Mouse (Mus musculus) T-cell, adult 2 months (primary cell): ENCODE measurements around the gene Pde6g.

ENCODE experiments used
- DNase-seq: peaks from one replicate; pipeline ENCODE4 v3.0.0; 2022; ENCODE audit warnings: low spot score

Gene Pde6g

GRCm38 (mm10) chr11:120453306-120453705, at the start of gene Pde6g:
Pde6g (minus strand) TSS chr11:120453500.
- no peak for DNase-seq

- no peak for DNase-seq
Observed at GRCm38 (mm10) chr11:120501701-120502100, 48.4 kb upstream of the Pde6g start.

GRCm38 (mm10) chr11:120501018-120501417, 47.7 kb upstream of the Pde6g start:
- no peak for DNase-seq

GRCm38 (mm10) chr11:120500357-120500756, 47.1 kb upstream of the Pde6g start:
- no peak for DNase-seq

DNA sequence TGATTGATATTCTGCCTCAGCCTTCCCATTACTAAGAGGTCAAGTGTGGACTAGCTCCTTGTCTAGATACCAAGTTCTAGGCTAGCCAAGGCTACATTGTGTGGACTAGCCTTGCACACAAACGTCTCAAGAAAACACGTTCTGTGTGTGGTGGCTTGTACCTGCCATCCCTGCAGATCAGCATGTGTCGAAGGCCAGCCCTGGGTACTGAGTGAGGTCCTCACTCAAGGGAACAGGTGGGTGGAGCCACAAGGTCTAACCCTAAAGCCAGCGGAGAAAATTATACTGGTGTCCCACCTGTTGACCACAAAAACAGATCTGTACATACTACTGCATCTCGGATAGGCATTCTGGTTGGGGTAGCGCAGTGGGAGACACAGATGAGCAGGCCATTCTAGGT, 46.6 kb upstream of the Pde6g start:
- DNase-seq = no peak

DNA sequence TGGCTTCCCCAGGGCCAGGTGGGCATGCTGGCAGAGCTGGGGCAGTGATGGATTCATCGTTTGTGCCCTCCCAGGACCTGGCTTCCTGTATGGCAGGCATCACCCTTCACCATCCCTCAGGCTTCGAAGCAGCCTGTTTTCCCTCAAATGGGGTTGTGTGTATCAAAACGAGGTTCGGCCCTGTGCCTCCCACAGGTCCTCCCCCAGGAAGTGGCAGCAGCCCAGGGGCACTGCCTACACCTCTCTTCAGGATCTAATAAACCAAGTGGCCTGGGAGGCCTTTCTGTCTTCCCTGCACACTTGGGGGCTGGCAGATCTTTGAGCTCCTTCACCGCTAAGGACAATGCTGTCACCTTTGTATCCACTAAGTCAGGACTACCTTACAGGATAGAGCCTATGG, 45.6 kb upstream of the Pde6g start:
- DNase-seq = no peak

DNA sequence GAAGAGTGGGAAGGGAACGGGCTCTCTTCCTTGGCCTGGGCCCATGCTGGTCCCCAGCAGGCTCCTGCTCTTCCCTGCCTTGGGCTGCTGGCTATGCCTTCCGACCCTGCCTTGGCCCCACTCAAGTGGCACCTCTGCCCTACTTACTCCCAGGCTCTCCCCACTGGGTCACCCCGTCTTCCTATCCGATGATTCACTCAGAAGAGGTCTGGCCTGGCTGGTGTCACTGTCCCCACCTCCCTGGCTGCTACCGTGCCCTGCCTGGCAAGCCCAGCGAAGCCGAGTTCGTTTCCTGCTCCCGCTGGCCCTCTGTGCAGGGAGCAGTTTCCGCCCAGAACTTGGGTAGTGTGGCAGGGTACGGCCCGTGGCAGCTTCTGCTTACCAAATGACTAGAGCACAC, 44.9 kb upstream of the Pde6g start:
- no peak for DNase-seq

- DNase-seq = no peak
Observed at GRCm38 (mm10) chr11:120497436-120497835, 44.1 kb upstream of the Pde6g start.

- no peak for DNase-seq
Observed at GRCm38 (mm10) chr11:120493911-120494310, 40.6 kb upstream of the Pde6g start.

- DNase-seq = no peak
Observed at GRCm38 (mm10) chr11:120493351-120493750, 40.1 kb upstream of the Pde6g start.

GRCm38 (mm10) chr11:120492878-120493203, 39.5 kb upstream of the Pde6g start:
- no peak for DNase-seq

- DNase-seq = peak; percentile 38
Observed at GRCm38 (mm10) chr11:120492024-120492877, 39.0 kb upstream of the Pde6g start.

DNA sequence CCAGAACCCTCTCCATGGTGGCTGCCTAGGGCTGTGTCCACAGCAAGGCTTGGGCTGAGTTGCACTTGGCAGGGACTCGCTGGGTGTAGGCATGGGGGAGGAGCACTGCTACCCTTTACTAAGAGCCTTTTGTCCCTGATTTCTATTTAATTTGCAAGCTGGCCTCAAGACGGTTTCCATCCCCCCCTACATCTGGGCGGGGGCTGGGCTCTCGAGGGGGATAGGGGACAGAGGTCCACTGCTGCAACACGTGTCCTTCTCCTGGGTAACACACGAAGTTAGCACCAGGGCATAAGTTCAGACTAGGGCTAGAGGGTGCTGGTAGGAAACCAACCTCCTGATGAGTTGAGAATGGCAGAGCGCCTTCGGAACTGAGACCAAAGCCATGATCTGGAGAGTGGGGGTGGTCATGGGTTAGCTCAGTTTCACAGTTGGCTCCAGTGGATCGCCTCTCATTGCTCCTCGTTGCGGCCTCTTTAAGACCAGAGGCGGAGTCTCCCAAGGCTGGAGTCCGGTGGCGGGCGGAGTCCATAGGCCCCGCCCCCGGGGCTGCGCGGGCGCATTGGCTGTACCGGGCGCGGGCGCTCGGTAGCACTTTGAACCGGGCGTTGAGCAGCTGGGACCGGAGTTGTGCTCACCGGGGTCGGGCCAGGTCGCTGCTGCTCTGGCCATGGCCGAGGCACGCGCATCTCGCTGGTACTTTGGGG, 38.2 kb upstream of the Pde6g start, which contains the start of gene Slc25a10:
Gene Slc25a10 (plus strand): TSS at position 524 of the 707 bp plus-strand sequence.
- DNase-seq = peak; percentile 43

GRCm38 (mm10) chr11:120490291-120491046, 37.2 kb upstream of the Pde6g start:
- DNase-seq = no peak

GRCm38 (mm10) chr11:120489054-120489761, 35.9 kb upstream of the Pde6g start:
- peak; percentile 75 for DNase-seq

DNA sequence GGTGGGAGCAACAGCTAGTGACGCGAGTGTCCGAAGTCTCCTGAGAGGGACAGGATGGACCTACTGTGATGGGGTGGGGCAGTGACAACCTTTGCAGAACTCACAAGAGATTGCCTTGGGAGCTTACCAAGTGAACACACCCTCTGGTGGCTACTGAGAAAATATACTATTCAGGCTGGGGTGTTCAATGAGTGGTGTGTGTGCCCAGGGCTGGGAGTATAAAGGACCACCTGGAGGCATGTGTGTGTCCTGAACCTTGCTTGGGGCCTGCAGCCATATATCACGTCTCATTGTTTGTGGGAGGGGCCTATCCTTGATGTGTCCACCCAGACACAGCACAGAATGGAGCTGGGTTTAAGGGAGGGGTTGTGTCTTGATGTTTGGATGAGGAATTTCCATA, 35.2 kb upstream of the Pde6g start:
- DNase-seq = no peak

- DNase-seq = no peak
Observed at GRCm38 (mm10) chr11:120485251-120485650, 32.0 kb upstream of the Pde6g start.

DNA sequence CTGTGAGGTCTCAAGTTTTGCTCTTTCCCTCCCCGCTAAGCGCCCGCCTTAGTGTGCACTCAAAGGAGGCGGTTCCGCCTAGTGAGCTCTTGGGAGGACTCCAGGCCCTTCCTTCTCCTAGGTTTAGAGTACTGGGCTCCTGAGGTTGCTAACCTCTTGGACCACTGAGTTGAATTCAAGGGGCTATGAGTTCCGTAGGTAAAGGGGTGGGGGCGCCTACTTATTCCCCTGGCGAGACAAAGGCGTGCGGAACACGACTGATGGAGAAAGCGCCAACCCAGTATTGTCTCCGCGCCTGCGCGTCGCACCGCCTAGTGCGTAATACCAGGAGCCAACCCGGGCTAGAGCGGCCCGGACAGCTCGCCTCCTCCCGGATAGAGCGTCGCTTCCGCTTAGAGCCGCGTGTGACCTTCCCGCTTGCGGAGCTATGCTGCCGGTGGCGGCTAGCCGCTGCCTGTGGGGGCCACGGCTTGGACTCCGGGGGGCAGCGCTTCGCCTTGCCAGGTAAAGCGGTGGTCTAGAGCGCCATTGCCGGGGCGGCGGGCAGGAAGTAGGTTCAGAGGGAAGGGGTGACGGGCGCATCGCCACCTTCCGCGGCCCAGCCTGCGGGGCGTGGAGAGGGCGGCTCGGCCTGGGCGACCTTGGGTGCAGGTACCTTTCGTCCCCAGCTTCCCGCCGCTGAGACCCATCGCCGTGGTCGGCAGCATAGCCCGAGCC, 31.1 kb upstream of the Pde6g start, which contains the start of gene Mrpl12:
Gene Mrpl12 (plus strand): TSS at position 349 of the 717 bp plus-strand sequence.
- peak; percentile 87 for DNase-seq

- no peak for DNase-seq
Observed at GRCm38 (mm10) chr11:120483448-120483934, 30.2 kb upstream of the Pde6g start.

DNA sequence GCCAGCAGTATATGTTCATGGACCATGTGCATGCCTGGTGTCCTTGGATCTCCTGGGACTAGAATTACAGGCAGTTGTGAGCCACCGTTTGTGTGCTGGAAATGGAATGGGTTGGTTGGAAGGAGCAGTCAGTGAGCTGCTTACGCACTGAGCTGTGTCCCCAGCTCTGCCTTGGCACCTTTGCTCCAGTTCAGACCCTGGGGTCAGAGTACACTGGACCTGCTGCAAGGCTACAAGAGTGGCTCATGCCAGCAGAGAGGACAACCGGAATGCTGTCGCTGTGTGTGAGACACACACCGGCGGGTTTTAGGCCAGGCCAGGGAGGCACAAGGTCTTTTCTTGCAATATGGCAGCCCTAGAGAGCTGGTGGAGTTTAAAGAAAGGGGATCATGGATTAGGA, 18.8 kb upstream of the Pde6g start:
- no peak for DNase-seq

DNA sequence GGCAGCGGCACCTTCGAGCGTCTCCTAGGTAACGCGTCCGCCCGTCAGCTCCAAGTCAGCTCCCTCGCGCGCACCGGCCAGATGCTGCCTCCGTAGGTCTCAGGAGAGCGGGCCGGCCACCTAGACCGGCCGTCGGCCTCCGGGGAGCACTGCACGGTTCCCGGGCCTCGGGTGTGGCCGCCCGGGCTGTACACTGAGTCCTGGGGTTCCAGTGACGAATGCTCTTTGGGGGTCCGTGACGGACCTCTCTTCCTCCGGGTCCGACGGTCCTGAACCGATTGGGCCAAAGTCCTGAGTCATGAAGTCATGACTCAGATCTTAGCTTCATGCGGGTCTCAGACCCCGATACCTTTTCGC, 14.4 kb upstream of the Pde6g start:
- DNase-seq = no peak
